Mouse (Mus musculus) stomach, postnatal 0 days (tissue): ENCODE measurements around the gene Fcgrt.

Experiments used
- CTCF ChIP-seq: IDR thresholded peaks from 2 replicates; pipeline ENCODE4 v1.5.1; 2016; ENCODE audit warnings: antibody characterized with exemption, low read depth, mild to moderate bottlenecking, moderate library complexity
- EP300 ChIP-seq: optimal IDR thresholded peaks from 2 replicates; pipeline ENCODE3; 2016; ENCODE audit warnings: antibody characterized with exemption

DNA sequence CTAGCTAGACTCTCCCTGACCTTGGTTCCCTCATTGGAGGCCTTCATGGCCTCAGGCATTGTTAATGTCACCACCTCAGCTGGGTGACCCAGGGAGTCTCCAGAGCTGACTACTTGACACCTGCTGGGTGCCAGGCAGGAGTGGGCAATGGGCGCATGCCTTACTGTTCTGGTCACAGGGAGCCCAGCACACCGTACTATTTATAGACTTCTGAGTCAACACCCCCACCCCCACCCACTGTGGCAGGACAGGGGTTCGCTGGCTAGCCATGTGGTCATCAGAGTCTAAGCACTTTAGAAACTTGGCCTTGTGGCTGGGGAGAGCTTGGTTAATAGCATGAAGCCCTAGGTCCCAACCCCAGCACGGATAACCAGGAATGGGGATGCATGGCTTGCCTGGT is 28.2 kb downstream of the Fcgrt start:
- TF ChIP-seq CTCF (no peak), EP300 (no peak)
